Mouse (Mus musculus): ENCODE results near the gene Rps3.

Gene Rps3

GRCm38 (mm10) chr7:99443164-99443563 lies 40.4 kb downstream of the Rps3 start:
- DNase-seq (ENCODE audit: extremely low spot score, low spot score), result no peak

- DNase-seq (ENCODE audit: extremely low spot score, low spot score), result no peak
Measured at GRCm38 (mm10) chr7:99441534-99442072, 41.9 kb downstream of the Rps3 start.

GRCm38 (mm10) chr7:99438881-99439280 lies 44.7 kb downstream of the Rps3 start:
- DNase-seq (ENCODE audit: extremely low spot score, low spot score), result no peak

- peak; percentile 34 for DNase-seq (ENCODE audit: extremely low spot score, low spot score)
Measured at GRCm38 (mm10) chr7:99436530-99436929, 47.0 kb downstream of the Rps3 start.

GRCm38 (mm10) chr7:99434672-99435250 lies 48.8 kb downstream of the Rps3 start:
- DNase-seq (ENCODE audit: extremely low spot score, low spot score), result no peak

GRCm38 (mm10) chr7:99432863-99433262 lies 50.7 kb downstream of the Rps3 start:
- DNase-seq (ENCODE audit: extremely low spot score, low spot score), result no peak

- DNase-seq (ENCODE audit: extremely low spot score, low spot score), result no peak
Measured at GRCm38 (mm10) chr7:99432248-99432647, 51.3 kb downstream of the Rps3 start.

GRCm38 (mm10) chr7:99430246-99430645 lies 53.3 kb downstream of the Rps3 start:
- no peak for DNase-seq (ENCODE audit: extremely low spot score, low spot score)

GRCm38 (mm10) chr7:99429786-99430185 lies 53.8 kb downstream of the Rps3 start:
- no peak for DNase-seq (ENCODE audit: extremely low spot score, low spot score)

GRCm38 (mm10) chr7:99428836-99429235 lies 54.7 kb downstream of the Rps3 start:
- no peak for DNase-seq (ENCODE audit: extremely low spot score, low spot score)

- no peak for DNase-seq (ENCODE audit: extremely low spot score, low spot score)
Measured at GRCm38 (mm10) chr7:99427987-99428386, 55.6 kb downstream of the Rps3 start.
